Mouse (Mus musculus): ENCODE results near the gene Prss40.

- TF ChIP-seq EP300 (IDR thresholded peaks at IDR 0.05; ENCODE audit: low read depth) (no peak), CTCF (IDR thresholded peaks at IDR 0.05; ENCODE audit: low read depth) (no peak)
Observed at GRCm38 (mm10) chr1:34600000-34600399, 39.3 kb upstream of the Prss40 start.
